Mouse (Mus musculus) colon, adult 2 months (tissue): Measurements from ENCODE around the gene Actl7b. TPM values are rescaled to one million over a fixed set of nuclear protein-coding genes. Genes with fewer than 3 reads are reported as not detected.

Experiments
- polyA plus RNA-seq: library from polyadenylated mRNA; depleted of rRNA; stranded (reverse); fragments of >200 nt; gene quantifications from 2 replicates; pipeline ENCODE4 v1.2.3, GENCODE M21; 2012; rRNA removed

Actl7b gene
- polyA plus RNA-seq = 0.07 and 0.09 TPM in 2 replicates

DNA sequence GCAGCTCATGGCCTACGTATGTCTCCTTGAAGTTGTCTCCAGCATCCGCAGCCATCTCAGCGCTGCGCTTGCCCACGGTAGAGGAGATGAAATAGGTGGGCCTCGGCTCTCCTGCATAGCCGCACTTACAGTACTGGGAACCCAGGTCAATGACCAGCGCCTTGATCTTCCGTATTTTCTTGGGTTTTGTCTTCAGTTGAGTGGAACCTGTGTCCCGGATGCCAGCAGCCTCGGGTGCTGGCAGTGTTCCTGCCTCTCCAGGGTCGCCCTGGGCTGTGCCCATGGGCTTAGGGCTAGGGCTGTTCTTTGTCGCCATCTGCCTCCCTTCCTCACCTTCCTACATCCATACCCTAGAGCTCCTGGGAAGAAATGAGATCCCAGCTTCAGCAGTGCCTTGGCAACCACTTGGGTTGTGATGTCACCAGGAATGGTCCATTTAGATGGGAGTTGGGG is at the start of gene Actl7b:
Gene Actl7b, minus strand, starts transcription at position 403 of the 453 bp plus-strand sequence.

DNA sequence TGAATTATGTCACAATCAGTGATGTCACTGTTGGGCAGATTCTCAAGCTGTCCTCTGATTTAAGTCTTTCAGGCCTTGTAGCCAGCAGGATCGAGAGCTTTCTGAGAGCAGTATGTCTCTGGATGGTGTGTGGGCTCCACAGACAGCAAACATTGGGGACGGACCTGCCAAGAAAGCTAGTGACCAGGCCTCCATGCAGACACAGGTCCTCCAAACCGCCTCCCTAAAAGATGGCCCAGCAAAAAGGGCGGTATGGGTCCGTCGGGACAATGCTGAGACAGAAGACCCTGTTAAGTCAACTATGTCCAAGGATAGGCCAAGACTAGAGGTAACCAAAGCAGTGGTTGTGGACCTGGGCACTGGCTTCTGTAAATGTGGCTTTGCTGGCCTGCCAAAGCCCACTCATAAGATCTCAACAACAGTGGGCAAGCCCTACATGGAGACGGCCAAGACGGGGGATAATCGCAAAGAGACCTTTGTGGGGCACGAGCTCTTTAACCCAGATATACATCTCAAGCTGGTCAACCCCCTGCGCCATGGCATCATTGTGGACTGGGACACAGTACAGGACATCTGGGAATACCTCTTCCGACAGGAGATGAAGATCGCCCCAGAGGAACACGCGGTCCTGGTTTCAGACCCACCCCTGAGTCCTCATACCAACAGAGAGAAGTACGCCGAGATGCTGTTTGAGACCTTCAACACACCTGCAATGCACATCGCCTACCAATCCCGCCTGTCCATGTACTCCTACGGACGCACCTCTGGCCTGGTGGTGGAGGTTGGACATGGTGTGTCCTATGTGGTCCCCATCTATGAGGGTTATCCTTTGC is 2.3 kb upstream of the Actl7b start, which contains the start of gene Actl7a:
Gene Actl7a, plus strand, starts transcription at position 51 of the 833 bp plus-strand sequence.

DNA sequence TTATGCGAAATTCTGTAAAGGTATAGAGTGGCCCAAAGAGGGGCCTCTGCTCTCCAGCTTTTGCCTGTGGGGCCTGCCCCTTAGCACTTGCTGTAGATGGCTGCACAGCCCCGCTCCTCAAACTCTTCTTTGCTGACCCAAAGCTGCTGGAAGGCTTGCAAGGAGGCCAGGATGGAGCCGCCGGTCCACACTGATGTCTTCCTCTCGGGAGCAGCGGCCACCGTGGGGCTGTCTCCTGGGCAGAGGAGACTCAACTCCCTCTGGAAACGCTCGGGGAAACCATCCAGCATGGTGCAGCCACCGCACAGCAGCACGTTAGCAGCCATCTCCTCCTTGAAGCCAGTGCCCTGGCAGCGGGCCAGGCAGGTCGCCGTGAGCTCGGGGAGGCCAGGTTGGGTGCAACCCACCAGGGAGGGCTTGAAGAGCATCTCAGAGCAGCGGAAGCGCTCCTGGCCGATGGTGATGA is 1.2 kb downstream of the Actl7b start, which contains the start of gene Gm26657:
Gene Gm26657, plus strand, starts transcription at position 51 of the 466 bp plus-strand sequence.

Other genes with a start within 250 kb of the Actl7b start
- not detected in 2 replicates for gene Gm26657, start 1.4 kb downstream of the Actl7b start, polyA plus RNA-seq
- not detected in 2 replicates for gene Actl7a, start 2.0 kb upstream of the Actl7b start, polyA plus RNA-seq
- 5.2 and 6.4 TPM in 2 replicates for gene Elp1, start 60.9 kb upstream of the Actl7b start, polyA plus RNA-seq
- 1.4 and 2.6 TPM in 2 replicates for gene Fam206a, start 60.9 kb upstream of the Actl7b start, polyA plus RNA-seq
- 3.7 and 4.1 TPM in 2 replicates for gene Ctnnal1, start 123.7 kb upstream of the Actl7b start, polyA plus RNA-seq
- 5.6 and 7.6 TPM in 2 replicates for gene Tmem245, start 206.0 kb upstream of the Actl7b start, polyA plus RNA-seq
- gene Frrs1l, start 248.9 kb upstream of the Actl7b start, polyA plus RNA-seq = 0.09 TPM in 2 replicates